Mouse (Mus musculus) liver (tissue): ENCODE data around the gene Apbb2.
A peak's percentile ranks its signal among the peaks of the same experiment; 100 is the strongest.

ENCODE experiments used
- DNase-seq: peaks from one replicate; pipeline ENCODE4 v3.0.0-alpha.2; 2020; ENCODE audit warnings: mixed read lengths

Gene Apbb2

GRCm38 (mm10) chr5:66618597-66618996 lies at the start of gene Apbb2:
TSS of gene Apbb2 (minus strand) at chr5:66618784.
- peak; percentile 84 for DNase-seq

DNA sequence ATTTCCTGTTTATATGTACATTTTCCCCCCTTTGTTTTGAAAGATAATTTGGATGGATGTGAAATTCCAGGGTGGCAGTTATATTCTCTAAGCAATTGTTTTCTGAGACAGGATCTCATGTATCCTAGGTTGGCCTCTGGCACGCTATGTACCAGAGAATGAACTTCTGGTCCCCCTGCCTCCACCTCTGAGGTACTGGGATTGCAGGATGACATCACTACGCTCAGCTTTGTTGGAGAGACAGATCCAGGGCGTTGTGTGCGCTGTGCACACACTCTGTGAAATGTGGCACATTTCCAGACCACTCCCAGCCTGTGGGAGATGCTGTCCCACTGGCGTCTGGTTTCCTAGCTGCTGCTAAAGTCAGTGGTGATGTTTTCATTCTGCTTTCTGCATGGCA lies 35.6 kb upstream of the Apbb2 start:
- DNase-seq, result peak; percentile 6

GRCm38 (mm10) chr5:66647504-66647903 lies 28.9 kb upstream of the Apbb2 start:
- no peak for DNase-seq

GRCm38 (mm10) chr5:66643260-66643659 lies 24.7 kb upstream of the Apbb2 start:
- DNase-seq, result no peak

DNA sequence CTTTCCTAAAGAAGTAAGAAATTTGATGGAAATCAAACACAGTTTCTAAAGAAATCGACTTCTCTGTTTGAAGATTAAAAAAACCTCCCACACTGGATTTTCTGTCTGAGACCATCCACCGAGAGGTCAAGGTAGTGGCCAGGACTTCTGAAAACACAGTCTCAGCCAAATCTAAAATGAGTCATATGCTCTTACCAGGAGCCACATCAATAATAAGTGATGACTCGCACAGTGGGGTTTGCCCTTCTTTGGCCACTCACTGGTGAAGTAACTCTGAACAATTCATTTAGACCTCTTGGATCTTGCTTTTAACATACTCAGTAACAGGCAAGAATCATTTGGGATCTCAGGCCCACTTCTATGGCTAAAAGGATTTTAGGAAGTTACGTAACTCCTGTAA lies 23.6 kb upstream of the Apbb2 start:
- DNase-seq, result no peak

DNA sequence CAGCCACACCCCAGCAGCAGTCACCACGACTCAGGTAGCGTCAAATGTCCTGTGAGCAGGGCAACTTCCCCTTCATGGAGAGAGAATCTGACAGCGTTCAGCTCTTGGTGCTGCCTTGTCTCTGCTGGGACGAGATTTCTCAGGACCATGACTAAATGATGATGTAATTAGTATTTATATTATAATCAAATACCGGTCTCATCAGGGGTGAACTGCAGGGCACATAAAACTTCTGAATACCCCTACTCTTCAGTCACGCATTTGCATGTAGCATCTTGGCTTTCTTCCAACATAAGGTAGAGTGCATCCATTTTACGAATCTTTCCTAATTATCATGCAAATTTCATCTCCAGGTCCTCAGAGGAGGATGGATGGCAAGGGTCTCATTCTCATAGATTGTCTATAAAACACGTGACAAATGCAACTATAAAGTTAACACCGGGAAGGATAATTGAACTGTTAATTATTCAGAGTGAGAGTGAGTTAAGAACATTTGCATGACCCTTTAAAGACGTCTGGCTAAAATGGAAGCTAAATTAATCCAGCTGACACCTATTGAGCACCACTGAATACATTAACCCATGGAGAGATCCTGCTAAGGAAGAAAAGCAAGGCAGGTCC lies 17.0 kb upstream of the Apbb2 start:
- DNase-seq, result no peak

DNA sequence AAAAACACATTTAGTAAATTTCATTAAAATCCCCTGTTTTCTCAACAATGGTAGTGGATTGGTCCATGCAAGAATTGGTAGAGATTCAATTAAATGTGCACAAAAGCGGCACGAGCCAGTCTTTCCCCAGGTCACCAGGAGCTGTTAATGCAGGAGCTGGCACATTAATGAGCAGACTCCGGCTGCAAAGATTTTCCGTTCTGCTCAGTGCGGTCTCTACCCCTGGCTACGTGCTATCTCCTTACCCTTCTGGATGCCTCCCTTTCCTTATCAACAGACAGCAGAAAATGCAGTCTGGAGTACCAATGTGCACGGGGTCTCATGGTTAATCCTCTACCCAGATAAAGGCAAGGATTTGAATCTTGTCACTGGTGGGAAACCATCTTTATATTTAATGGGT lies 9.2 kb upstream of the Apbb2 start:
- no peak for DNase-seq

DNA sequence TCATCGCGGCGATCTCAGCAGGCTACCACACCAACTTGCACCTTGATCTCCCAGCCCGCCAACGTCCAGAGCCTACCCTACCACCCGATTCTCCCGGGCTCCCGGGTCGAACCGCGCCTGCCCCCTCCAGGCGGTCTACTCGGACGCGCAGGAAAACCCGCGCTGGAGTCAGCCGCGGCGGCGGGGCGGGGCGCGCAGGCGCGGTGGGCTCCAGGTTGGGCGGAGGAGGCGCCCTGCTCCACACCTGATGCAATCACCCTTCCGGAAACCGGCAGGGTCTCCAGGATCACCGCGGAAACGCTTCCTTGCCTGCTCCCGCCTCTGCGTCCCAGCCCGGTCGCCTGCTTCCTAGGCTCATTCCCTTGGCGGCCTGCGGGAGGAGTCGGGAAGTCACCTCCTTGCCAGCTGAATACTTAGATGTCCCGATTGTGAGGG lies 1.6 kb upstream of the Apbb2 start:
- DNase-seq, result peak; percentile 72

DNA sequence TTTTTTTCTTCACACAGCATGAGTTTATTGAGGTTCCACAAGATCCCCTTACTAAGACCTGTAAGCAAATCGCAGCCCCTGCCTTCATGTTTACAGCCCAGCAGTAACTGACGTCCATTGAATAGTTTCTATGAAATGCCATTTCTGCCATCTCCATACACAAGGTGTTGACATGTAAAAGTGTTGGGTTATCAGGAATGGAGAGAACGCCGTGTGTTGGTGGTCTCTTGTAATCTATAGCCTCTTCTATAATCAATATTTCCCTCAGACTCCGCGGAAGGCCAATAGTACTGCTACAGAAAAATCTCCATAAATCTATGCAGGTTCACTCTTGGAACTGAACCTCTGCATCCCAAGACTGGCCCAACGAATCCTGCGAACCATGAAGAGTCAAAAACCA lies 1.1 kb upstream of the Apbb2 start:
- no peak for DNase-seq

GRCm38 (mm10) chr5:66619195-66619594 lies 611 bp upstream of the Apbb2 start:
- no peak for DNase-seq

GRCm38 (mm10) chr5:66617921-66618460 lies 593 bp downstream of the Apbb2 start:
- DNase-seq, result peak; percentile 52

DNA sequence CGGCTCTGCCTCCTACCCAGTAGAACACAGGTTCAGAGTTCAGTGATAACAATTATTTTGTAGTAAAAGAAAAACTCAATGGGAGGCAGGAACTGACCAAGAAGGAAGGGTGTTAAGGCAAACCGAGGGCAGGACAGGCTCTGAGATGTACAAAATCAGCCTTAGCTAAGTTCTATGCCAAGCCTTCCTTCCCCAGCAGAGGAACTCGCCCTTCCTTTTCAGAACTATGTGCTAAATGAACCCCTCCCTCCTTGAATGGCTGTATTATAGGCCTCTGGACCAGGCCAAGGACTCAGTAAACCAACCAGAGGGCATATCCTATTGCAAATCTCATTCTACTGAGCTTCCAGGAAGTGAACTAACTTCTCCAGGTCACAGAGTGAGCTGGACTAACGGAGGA lies 3.6 kb downstream of the Apbb2 start:
- DNase-seq, result no peak

DNA sequence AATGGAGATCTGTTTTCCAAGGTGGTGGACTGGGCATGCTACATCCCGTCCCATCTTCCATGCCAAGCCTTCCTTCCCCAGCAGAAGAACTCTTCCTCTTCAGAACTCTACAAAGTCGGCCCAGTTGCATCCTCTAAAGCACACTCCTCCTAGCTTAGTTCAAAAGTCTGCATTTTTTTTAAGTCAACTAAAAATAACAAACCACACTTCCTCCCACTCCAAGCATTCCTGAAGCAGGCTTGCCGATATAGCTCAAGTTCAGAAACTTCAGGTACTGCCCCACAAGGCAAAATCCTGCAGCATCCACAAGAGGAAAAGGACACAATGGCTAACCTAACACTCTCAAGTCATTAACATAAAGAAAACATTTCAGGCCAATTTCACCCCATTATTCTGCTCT lies 4.9 kb downstream of the Apbb2 start:
- DNase-seq, result no peak

DNA sequence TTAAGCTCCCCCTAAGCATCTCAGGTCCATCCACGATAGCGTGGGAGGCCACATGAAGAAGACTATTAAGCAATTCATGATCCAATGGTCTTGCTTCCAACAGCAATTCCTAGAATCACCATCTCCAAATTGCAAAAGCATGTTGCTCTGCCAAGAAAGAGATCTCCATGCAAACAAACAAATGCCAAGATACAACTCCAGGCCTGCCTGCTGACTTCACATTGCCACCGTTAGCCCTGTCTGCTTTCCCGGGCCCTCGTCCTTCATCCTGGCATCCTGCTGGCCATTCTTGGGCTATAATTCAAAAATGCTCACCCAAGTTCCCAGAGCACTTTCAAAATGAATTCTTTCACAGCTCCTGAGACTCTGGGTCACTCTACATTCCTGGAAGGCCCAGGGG lies 5.6 kb downstream of the Apbb2 start:
- no peak for DNase-seq

- DNase-seq, result no peak
Measured at GRCm38 (mm10) chr5:66611851-66612250, 6.7 kb downstream of the Apbb2 start.

DNA sequence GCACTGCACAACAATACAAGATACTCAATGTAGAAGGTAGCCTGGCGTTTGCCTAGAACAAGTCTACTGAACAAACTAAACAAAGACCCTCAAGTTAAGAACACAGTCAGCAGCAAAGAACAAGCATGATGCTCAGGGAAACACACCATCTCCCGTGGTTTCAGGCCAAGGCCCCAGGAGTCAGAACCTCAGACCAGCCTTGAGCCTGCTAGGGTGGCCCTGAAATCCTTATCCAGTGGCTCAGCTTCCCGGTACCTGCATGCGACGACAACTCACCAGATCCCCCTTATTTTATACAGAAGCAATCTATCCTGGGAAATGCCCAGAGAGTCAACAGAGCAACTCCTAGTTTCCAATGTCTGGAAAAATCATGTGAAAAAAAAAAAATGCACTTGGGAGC lies 7.2 kb downstream of the Apbb2 start:
- no peak for DNase-seq

DNA sequence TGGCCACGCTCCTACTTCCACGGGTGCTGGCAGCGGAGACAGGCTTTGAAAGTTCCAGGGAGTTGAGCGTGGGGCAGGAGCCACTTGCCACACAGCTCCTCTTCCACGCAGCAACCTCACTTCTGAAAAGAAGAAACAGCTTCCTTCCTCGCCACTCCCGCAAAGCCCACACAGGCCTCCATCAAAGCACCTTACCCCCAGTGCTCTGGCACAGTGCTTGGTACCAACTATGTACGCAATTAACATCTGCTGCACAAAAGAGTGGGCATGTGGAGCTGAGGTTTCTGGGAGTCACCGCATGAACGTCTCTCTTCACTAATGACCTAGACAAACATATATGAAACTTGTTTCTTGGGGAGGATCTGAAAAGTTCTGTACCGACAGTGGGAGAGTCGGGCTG lies 8.3 kb downstream of the Apbb2 start:
- DNase-seq, result no peak

GRCm38 (mm10) chr5:66609306-66609705 lies 9.3 kb downstream of the Apbb2 start:
- no peak for DNase-seq

- no peak for DNase-seq
Measured at GRCm38 (mm10) chr5:66607801-66608200, 10.8 kb downstream of the Apbb2 start.

DNA sequence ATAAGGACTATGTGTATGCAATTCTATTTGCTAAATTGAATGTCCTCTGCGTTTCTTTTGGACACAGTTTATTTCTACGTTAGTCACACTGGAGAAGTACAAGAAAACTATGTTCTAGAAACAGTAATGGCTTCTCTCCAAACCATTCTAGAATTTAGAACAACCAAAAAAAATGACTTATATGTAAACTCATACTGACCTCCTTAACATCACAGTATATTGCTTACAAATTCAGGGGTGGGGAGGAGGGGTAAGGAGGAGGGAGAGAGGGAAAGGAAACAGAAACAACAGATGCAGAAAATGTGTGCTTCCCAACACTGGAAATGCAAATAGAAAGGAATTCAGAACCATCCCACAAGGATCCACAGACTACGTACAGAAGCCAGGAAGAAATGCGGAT lies 11.4 kb downstream of the Apbb2 start:
- no peak for DNase-seq

DNA sequence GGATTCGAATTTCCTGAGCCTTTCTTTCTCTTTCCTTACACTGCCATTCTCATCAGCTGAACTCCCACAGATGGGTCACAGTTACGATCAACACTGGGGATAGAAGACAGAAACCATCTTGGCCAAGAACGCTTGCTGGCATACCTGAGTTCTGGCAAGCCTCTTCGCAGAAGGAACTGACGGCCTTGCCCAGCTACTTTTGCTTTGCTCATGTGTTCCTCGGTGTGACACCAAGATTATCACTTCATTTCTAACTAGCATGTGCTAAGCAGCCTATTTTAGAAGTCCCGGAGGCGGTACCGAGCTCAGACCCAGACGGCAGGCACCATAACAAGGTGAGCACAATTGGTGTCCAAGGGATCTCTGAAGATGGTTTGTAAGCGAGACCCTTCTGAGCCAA lies 12.9 kb downstream of the Apbb2 start:
- DNase-seq, result no peak

DNA sequence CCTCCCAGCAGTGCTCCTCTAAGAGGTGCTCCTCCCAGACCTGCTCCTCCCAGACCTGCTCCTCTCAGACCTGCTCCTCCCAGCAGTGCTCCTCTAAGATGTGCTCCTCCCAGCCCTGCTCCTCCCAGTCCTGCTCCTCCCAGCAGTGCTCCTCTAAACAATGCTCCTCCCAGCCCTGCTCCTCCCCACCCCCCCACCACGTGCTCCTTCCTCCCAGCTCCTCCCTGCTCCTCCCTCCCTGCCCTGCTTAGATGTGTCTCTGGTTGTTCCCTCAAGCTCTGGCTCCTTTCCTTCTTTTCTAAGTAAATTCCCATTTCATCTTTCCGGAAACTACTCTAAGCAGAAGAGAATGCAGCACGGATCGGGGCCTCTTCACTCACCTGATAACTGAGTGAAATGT lies 14.2 kb downstream of the Apbb2 start:
- DNase-seq, result no peak

- DNase-seq, result no peak
Measured at GRCm38 (mm10) chr5:66603746-66604145, 14.8 kb downstream of the Apbb2 start.

DNA sequence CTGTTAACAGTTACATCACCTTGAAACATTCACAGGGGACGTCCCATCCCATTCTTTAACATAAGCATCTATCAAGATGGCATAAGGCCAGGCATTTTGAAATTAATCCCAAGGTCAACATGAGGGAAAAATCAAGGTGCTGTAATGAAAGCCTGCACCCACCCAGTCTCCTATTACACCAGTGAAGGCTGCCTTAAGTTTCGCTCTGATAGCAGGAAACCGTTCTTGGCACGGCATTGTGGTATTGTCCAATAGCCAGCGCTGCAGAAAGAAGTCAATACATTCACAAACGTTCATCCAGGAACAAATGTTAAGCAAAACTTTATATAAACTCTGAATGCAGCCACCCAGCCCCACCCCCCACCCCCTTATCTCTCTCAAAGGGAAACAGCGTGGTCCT lies 15.4 kb downstream of the Apbb2 start:
- no peak for DNase-seq

DNA sequence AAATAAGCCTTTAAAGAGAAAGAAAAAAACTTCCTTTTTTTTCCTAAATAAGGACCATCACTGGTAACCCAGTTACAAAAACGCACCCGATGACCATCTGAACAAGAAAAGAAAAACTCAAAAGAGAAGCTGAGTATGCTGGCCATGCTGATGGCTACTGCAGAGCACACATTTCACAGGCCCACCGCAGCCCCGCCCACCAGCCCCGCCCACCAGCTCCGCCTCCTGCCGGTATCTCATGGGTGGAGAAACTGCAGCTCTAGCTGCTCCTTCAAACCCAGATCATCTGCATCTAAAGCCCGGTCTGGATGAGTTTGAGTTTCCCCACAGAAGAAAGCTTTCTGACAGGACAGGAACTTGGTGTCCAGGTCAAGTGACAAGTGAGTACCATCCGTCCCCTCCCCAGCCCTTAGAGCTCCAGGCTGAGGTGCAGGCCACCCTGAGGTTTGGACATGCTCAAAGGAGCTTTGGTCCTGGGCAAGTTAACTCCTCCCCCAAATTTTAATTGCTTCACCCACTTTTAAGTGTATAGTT lies 16.2 kb downstream of the Apbb2 start:
- peak; percentile 63 for DNase-seq
